Mouse (Mus musculus) midbrain, embryonic 14.5 days (tissue): ENCODE data around the gene Hist1h2af. TPM values are rescaled to one million over a fixed set of nuclear protein-coding genes. Genes with fewer than 3 reads are reported as not detected.
"Not testable (repeated sequence)": the region's sequence is repeated elsewhere in the genome, so short reads cannot be mapped to it uniquely, and the experiment has no call there.

Experiments used
- ATAC-seq: fragments of 200-750 bp; cut with Nextera tagmentation; 2 replicates; pipeline ENCODE4 v1.8.0; 2017; ENCODE audit warnings: moderate number of reproducible peaks, moderate library complexity; ENCODE audit not compliant: low FRiP score, low TSS enrichment
- DNase-seq: peaks from one replicate; pipeline ENCODE4 v3.0.0-alpha.2; 2015
- H3K27ac ChIP-seq: fragments of 300-500 bp; sonication (generic); replicated peaks from 2 replicates; pipeline ENCODE4 v1.5.1; 2014; ENCODE audit warnings: mild to moderate bottlenecking, low read depth, low read length, moderate library complexity
- H3K27me3 ChIP-seq: fragments of 300-500 bp; sonication (generic); 2 replicates; pipeline ENCODE4 v1.6.1; 2014; ENCODE audit warnings: low read length, control low read depth, mixed read lengths; ENCODE audit not compliant: control insufficient read depth, insufficient read depth
- H3K36me3 ChIP-seq: fragments of 300-500 bp; sonication (generic); 2 replicates; pipeline ENCODE4 v1.6.1; 2014; ENCODE audit warnings: low read length, control low read depth; ENCODE audit not compliant: control insufficient read depth, insufficient read depth
- H3K4me1 ChIP-seq: fragments of 300-500 bp; sonication (generic); 2 replicates; pipeline ENCODE4 v1.6.1; 2014; ENCODE audit warnings: mild to moderate bottlenecking, antibody characterized with exemption, low read length, control low read depth; ENCODE audit not compliant: control insufficient read depth, insufficient read depth
- H3K4me2 ChIP-seq: fragments of 300-500 bp; sonication (generic); 2 replicates; pipeline ENCODE4 v1.6.1; 2014; ENCODE audit warnings: mild to moderate bottlenecking, low read length, moderate library complexity
- H3K4me3 ChIP-seq: fragments of 300-500 bp; sonication (generic); replicated peaks from 2 replicates; pipeline ENCODE4 v1.5.1; 2014; ENCODE audit warnings: low read depth, low read length
- H3K9ac ChIP-seq: fragments of 300-500 bp; sonication (generic); replicated peaks from 2 replicates; pipeline ENCODE4 v1.6.1; 2014; ENCODE audit warnings: mild to moderate bottlenecking, low read length, moderate library complexity
- H3K9me3 ChIP-seq: fragments of 300-500 bp; sonication (generic); 2 replicates; pipeline ENCODE4 v1.6.1; 2016; ENCODE audit warnings: low read length, control low read depth, mixed read lengths; ENCODE audit not compliant: control insufficient read depth
- WGBS: fragments of 180-500 bp; shearing (Covaris S2); extraction: QIAGEN DNeasy Blood & Tissue Kit; methylation state at CpG from one replicate; pipeline ENCODE4 v1.1.7; 2014; 5-methylcytosine and 5-hydroxymethylcytosine counted together
- polyA plus RNA-seq: library from polyadenylated mRNA; unstranded; fragments of >200 nt; fragmentation: Nextera tagmentation; extraction: Ambion mirVana; gene quantifications from 2 replicates; pipeline ENCODE4 v1.2.1, GENCODE M21; 2014

Hist1h2af gene
- polyA plus RNA-seq, 1 experiment from 2014 or later, result 3.4 TPM

DNA sequence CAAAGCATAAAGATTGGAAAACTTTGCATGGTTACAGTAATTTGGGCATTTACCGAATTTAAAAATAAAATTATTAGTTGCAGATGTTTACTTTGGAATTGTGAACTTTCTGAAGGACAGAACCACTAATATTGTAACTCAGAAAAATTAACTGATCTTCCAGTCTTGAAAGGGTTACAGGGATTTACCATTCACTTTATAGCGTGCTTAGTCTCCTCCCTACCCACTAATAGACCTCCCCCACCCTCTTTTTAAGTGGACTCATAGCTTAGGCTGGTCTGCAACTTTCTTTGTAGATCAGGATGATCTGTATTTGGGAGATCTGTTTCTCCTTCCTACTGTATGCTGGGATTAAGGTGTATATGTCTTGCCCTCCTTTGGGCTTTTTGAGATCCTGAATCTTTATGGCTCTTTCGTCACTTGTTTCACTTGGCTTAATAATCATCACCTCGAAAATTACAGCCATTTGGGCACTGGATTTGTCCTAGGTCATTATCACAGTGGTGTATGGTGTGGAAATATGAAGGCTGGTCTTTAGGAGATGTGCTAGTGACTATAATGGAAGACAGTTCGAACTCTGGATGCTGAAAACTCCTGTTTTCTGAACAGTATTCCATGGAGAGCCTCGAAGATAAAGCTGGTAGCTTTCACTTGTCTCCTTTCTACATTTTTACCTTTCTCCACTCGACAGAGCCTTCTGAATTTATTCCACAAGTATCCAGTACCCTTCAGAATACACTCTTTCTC lies 2.5 kb downstream of the Hist1h2af start:
- H3K27me3 ChIP-seq, result no peaks in the 10 kb centered on the region
- no peaks in the 10 kb centered on the region for H3K36me3 ChIP-seq
- ATAC-seq (no peak), DNase-seq (no peak)
- H3K9me3 ChIP-seq, result no peaks in the 10 kb centered on the region
- H3K4me2 ChIP-seq, result peak overlapping the region; percentile 79
- H3K4me3 ChIP-seq, result peak overlapping the region; percentile 45
- H3K4me1 ChIP-seq, result peaks cover 33% of the 10 kb centered on the region
- H3K27ac ChIP-seq, result no peak overlapping the region
- no peak overlapping the region for H3K9ac ChIP-seq
- WGBS, result 18% methylated on average over 7 of the region's 7 CpGs

GRCm38 (mm10) chr13:23537006-23537710 lies 3.5 kb downstream of the Hist1h2af start:
- H3K4me1 ChIP-seq, result peaks cover 29% of the 10 kb centered on the region
- DNase-seq (no peak), ATAC-seq (no peak)
- H3K9me3 ChIP-seq, result no peaks in the 10 kb centered on the region
- WGBS, result 77% methylated on average over 3 of the region's 3 CpGs
- H3K27me3 ChIP-seq, result no peaks in the 10 kb centered on the region
- H3K27ac ChIP-seq, result no peak overlapping the region
- H3K4me3 ChIP-seq, result no peak overlapping the region
- H3K36me3 ChIP-seq, result no peaks in the 10 kb centered on the region
- peak overlapping the region; percentile 79 for H3K4me2 ChIP-seq
- H3K9ac ChIP-seq, result no peak overlapping the region

- no peak overlapping the region for H3K27ac ChIP-seq
- H3K9me3 ChIP-seq, result no peaks in the 10 kb centered on the region
- H3K36me3 ChIP-seq, result no peaks in the 10 kb centered on the region
- no peak overlapping the region for H3K9ac ChIP-seq
- WGBS, result 80% methylated on average over 5 of the region's 5 CpGs
- DNase-seq (no peak), ATAC-seq (no peak)
- peaks cover 18% of the 10 kb centered on the region for H3K4me1 ChIP-seq
- H3K4me3 ChIP-seq, result no peak overlapping the region
- no peaks in the 10 kb centered on the region for H3K27me3 ChIP-seq
- H3K4me2 ChIP-seq, result no peak overlapping the region
Measured at GRCm38 (mm10) chr13:23538249-23538648, 4.5 kb downstream of the Hist1h2af start.

GRCm38 (mm10) chr13:23539821-23540220 lies 6.1 kb downstream of the Hist1h2af start:
- not testable (repeated sequence) for H3K27me3 ChIP-seq, DNase-seq, H3K36me3 ChIP-seq, H3K4me1 ChIP-seq, H3K4me2 ChIP-seq, ATAC-seq, H3K27ac ChIP-seq, H3K4me3 ChIP-seq, H3K9me3 ChIP-seq, H3K9ac ChIP-seq
- WGBS, result 79% methylated on average over 1 of the region's 1 CpGs

DNA sequence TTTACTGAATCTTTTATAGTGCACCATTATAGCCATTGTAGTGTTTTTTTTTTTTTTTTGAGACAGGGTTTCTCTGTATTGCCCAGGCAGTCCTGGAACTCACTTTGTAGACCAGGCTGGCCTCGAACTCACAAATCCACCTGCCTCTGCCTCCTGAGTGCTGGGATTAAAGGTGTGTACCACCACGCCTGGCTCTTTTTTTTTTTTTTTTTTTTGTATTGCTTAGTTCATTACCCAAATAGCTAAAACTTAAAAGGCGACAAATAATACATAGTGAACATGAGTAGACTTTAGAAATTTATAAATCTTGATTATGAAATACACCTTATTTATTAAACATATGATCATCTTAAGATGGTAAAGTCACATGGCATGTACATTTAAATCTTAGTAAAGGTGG lies 7.8 kb downstream of the Hist1h2af start:
- 87% methylated on average over 3 of the region's 3 CpGs for WGBS

GRCm38 (mm10) chr13:23542225-23542980 lies 8.7 kb downstream of the Hist1h2af start:
- Histone ChIP-seq H3K9ac (peak overlapping the region; percentile 27; the same call in 1 of the 2 replicates), H3K4me3 (peak overlapping the region; percentile 39), H3K4me2 (peak overlapping the region; percentile 85), H3K27ac (0 out of 2 replicates have a peak overlapping the region, but pooled peaks have one; percentile 70)
- H3K27me3 ChIP-seq, DNase-seq, H3K9me3 ChIP-seq, H3K4me1 ChIP-seq, H3K36me3 ChIP-seq, ATAC-seq: not testable (repeated sequence)
- 2% methylated on average over 3 of the region's 3 CpGs for WGBS

More for the DNA sequence above, 7.8 kb downstream of the Hist1h2af start:
- Histone ChIP-seq H3K9me3 (no peaks in the 10 kb centered on the region), H3K4me1 (0 out of 2 replicates have a peak, but pooled peaks cover 7% of the 10 kb centered on the region), H3K36me3 (no peaks in the 10 kb centered on the region), H3K4me3 (no peak overlapping the region), H3K9ac (no peak overlapping the region), H3K27ac (no peak overlapping the region), H3K27me3 (no peaks in the 10 kb centered on the region), H3K4me2 (no peak overlapping the region)
- no peak for DNase-seq
- no peak for ATAC-seq

DNA sequence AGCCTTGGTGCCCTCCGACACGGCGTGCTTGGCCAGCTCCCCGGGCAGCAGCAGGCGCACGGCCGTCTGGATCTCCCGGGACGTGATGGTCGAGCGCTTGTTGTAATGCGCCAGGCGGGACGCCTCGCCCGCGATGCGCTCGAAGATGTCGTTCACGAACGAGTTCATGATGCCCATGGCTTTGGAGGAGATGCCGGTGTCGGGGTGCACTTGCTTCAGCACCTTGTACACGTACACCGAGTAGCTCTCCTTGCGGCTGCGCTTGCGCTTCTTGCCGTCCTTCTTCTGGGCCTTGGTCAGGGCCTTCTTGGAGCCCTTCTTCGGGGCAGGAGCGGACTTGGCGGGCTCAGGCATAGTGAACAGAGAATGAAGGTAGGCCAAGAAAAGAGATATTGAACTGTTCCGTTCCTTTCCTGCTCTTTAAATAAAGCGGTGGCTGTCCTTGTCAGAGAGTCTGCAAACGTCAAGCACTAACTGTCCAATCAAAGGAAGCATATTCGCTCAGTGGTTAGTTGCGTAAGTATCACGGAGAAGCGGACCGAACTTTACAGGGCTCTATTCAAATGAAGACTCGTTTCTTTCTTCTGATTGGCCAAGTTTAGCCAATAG lies 9.4 kb downstream of the Hist1h2af start, which contains the start of gene Hist1h2bh:
Gene Hist1h2bh, minus strand, starts transcription at position 394 of the 609 bp plus-strand sequence.
- not testable (repeated sequence) for H3K27me3 ChIP-seq, H3K4me1 ChIP-seq, H3K9me3 ChIP-seq, H3K36me3 ChIP-seq
- Histone ChIP-seq H3K27ac (peak within 1 kb of the TSS; percentile 76), H3K9ac (peak within 1 kb of the TSS; percentile 34; the same call in 1 of the 2 replicates), H3K4me2 (peak within 1 kb of the TSS; percentile 85), H3K4me3 (peak within 1 kb of the TSS; percentile 45)
- peak; percentile 87 for DNase-seq
- peak; percentile 87 for ATAC-seq
- 0% methylated on average over 34 of the region's 42 CpGs for WGBS
